Mouse (Mus musculus): ENCODE measurements around the gene Psat1. TPM values are rescaled to one million over a fixed set of nuclear protein-coding genes. Genes with fewer than 3 reads are reported as not detected.

The Psat1 gene
- polyA plus RNA-seq, 1 experiment from 2014 or later, result 121 TPM

- Histone ChIP-seq H3K27ac (replicated peaks; ENCODE audit: low read depth, low read length) (no peak overlapping the region), H3K4me1 (ENCODE audit: control insufficient read depth, insufficient read depth, low read length) (no peaks in the 10 kb centered on the region), H3K9me3 (ENCODE audit: control insufficient read depth, low read length) (no peaks in the 10 kb centered on the region), H3K36me3 (ENCODE audit: control insufficient read depth, insufficient read depth, low read length) (peaks cover 62% of the 10 kb centered on the region), H3K27me3 (replicated peaks; ENCODE audit: control insufficient read depth, insufficient read depth, low read length) (no peaks in the 10 kb centered on the region), H3K9ac (ENCODE audit: low read depth, low read length) (no peak overlapping the region), H3K4me3 (ENCODE audit: low read depth, low read length) (no peak overlapping the region), H3K4me2 (ENCODE audit: low read depth, low read length) (no peak overlapping the region)
- no peak for DNase-seq (ENCODE audit: low spot score)
- 92% methylated on average over 9 of the region's 9 CpGs for WGBS
- ATAC-seq (ENCODE audit: low read depth), result no peak
Measured at GRCm38 (mm10) chr19:15913249-15913997, 33.7 kb downstream of the Psat1 start.

DNA sequence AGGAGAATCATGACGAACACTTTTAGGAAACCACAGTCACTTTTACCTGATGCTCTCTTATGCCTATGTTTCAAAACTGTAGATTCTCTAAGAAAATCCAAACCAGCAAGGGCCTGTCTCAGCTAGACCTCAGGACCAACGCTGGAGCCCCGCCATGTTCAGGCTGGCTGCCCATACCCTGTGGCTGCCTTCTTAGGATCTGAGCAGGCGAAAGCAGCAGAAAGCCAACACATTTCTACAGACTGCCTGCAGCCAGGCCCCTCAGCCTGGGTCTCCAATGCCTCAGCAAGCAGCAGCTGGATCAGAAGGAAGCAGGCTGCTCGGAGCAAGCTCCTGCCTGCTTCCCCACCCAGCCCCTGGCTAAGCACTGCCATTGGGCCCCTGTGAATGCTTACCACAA lies 35.7 kb downstream of the Psat1 start:
- ATAC-seq (ENCODE audit: low read depth) (no peak), DNase-seq (ENCODE audit: low spot score) (peak; percentile 17)
- Histone ChIP-seq H3K4me2 (ENCODE audit: low read depth, low read length) (no peak overlapping the region), H3K9me3 (ENCODE audit: control insufficient read depth, low read length) (no peaks in the 10 kb centered on the region), H3K4me1 (ENCODE audit: control insufficient read depth, insufficient read depth, low read length) (no peaks in the 10 kb centered on the region), H3K4me3 (ENCODE audit: low read depth, low read length) (no peak overlapping the region), H3K27me3 (replicated peaks; ENCODE audit: control insufficient read depth, insufficient read depth, low read length) (no peaks in the 10 kb centered on the region), H3K9ac (ENCODE audit: low read depth, low read length) (no peak overlapping the region), H3K27ac (replicated peaks; ENCODE audit: low read depth, low read length) (no peak overlapping the region), H3K36me3 (ENCODE audit: control insufficient read depth, insufficient read depth, low read length) (peaks cover 62% of the 10 kb centered on the region)
- WGBS, result 83% methylated on average over 5 of the region's 5 CpGs

DNA sequence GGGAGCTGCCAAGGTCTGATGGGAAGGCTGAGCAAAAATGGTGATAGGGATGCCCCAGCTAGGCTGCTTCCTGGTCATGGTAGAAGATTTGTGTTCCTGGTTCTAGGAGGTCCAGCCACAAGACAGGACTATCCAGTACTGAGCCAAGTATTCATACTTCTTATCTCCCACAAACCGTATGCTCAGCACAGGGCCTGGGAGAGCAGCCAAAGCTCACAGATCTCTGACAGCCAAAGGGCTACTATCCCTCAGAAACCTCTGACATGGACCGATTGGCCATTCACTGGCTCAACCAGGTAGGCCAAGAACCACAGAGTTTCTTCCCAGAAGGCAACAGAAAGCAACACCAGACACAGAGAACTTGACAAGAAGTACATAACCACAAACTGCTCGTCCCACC lies 36.1 kb downstream of the Psat1 start:
- H3K4me3 ChIP-seq (ENCODE audit: low read depth, low read length), result no peak overlapping the region
- H3K27ac ChIP-seq (replicated peaks; ENCODE audit: low read depth, low read length), result no peak overlapping the region
- H3K9ac ChIP-seq (ENCODE audit: low read depth, low read length), result no peak overlapping the region
- H3K4me2 ChIP-seq (ENCODE audit: low read depth, low read length), result no peak overlapping the region
- ATAC-seq (ENCODE audit: low read depth) (no peak), DNase-seq (ENCODE audit: low spot score) (no peak)
- 88% methylated on average over 3 of the region's 3 CpGs for WGBS
- H3K27me3 ChIP-seq (replicated peaks; ENCODE audit: control insufficient read depth, insufficient read depth, low read length), result no peaks in the 10 kb centered on the region
- no peaks in the 10 kb centered on the region for H3K4me1 ChIP-seq (ENCODE audit: control insufficient read depth, insufficient read depth, low read length)
- H3K36me3 ChIP-seq (ENCODE audit: control insufficient read depth, insufficient read depth, low read length), result peaks cover 60% of the 10 kb centered on the region
- H3K9me3 ChIP-seq (ENCODE audit: control insufficient read depth, low read length), result no peaks in the 10 kb centered on the region

DNA sequence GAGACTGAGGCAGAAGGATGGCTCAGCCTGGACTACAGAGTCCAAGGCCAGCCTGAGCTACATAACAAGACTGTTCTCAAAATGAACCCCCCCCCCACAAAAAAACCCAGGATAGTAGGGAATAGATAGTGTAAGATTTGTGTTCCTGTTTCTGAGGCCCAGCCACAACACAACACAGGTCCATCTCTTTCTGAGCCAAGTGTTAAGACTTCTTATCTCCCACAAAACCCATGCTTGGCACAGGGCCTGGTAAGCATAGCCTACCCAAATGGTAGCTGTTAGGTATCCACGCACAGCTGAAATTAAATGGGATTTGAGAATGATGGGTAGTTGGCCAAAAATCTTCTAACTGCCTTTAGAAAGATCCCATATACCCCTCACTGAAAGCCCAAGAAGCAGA lies 36.6 kb downstream of the Psat1 start:
- Histone ChIP-seq H3K4me1 (ENCODE audit: control insufficient read depth, insufficient read depth, low read length) (no peaks in the 10 kb centered on the region), H3K9ac (ENCODE audit: low read depth, low read length) (no peak overlapping the region), H3K4me3 (ENCODE audit: low read depth, low read length) (no peak overlapping the region), H3K27ac (replicated peaks; ENCODE audit: low read depth, low read length) (no peak overlapping the region), H3K9me3 (ENCODE audit: control insufficient read depth, low read length) (no peaks in the 10 kb centered on the region), H3K4me2 (ENCODE audit: low read depth, low read length) (no peak overlapping the region), H3K36me3 (ENCODE audit: control insufficient read depth, insufficient read depth, low read length) (peaks cover 63% of the 10 kb centered on the region), H3K27me3 (replicated peaks; ENCODE audit: control insufficient read depth, insufficient read depth, low read length) (no peaks in the 10 kb centered on the region)
- ATAC-seq (ENCODE audit: low read depth) (no peak), DNase-seq (ENCODE audit: low spot score) (no peak)
- 91% methylated on average over 1 of the region's 1 CpGs for WGBS

DNA sequence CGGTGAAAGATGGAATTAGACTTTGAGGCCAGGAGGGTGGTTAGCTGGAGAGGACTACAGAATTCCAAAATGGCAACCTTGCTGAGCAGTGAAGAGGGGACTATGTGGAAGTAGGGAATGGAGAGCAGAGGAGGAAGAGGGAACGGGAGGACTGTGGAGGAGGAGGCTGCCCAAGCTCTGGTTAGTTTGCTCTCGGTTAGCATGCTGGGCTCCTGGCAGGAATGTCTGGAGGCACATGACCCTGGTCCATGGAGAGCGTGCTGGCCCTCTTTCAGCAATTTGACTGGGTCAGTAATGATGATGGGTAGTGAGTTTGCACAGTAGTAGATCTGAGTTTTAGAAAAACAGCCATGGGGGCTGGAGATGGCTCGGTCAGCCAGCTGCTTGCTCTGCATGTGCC lies 39.1 kb downstream of the Psat1 start:
- Histone ChIP-seq H3K9ac (ENCODE audit: low read depth, low read length) (no peak overlapping the region), H3K27me3 (replicated peaks; ENCODE audit: control insufficient read depth, insufficient read depth, low read length) (no peaks in the 10 kb centered on the region), H3K4me3 (ENCODE audit: low read depth, low read length) (no peak overlapping the region), H3K36me3 (ENCODE audit: control insufficient read depth, insufficient read depth, low read length) (peaks cover 51% of the 10 kb centered on the region), H3K4me1 (ENCODE audit: control insufficient read depth, insufficient read depth, low read length) (peaks cover 3% of the 10 kb centered on the region; the same call in 1 of the 2 replicates), H3K9me3 (ENCODE audit: control insufficient read depth, low read length) (no peaks in the 10 kb centered on the region), H3K4me2 (ENCODE audit: low read depth, low read length) (no peak overlapping the region), H3K27ac (replicated peaks; ENCODE audit: low read depth, low read length) (no peak overlapping the region)
- 85% methylated on average over 5 of the region's 5 CpGs for WGBS
- ATAC-seq (ENCODE audit: low read depth) (no peak), DNase-seq (ENCODE audit: low spot score) (no peak)

DNA sequence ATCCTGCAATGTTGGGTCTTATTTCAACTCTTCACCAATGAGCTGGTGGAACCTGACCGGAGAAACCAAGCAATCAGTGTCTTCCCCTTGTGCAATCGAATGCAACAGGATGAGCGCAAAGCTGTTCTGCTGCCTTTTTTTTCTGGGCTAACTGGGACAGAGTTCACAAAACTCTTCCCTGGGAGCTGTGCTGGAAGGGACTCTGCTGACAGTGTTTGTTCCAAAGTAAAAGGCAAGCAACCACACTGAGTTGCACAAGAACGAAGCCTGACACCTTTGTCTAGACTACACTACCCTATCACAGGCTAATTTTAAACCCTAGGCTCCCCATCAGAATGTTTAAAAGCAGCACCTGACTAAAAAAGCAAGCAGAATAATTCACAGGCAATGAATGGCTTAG lies 42.4 kb downstream of the Psat1 start:
- Histone ChIP-seq H3K27me3 (replicated peaks; ENCODE audit: control insufficient read depth, insufficient read depth, low read length) (no peaks in the 10 kb centered on the region), H3K27ac (replicated peaks; ENCODE audit: low read depth, low read length) (no peak overlapping the region), H3K36me3 (ENCODE audit: control insufficient read depth, insufficient read depth, low read length) (peaks cover 40% of the 10 kb centered on the region), H3K9ac (ENCODE audit: low read depth, low read length) (no peak overlapping the region), H3K4me3 (ENCODE audit: low read depth, low read length) (no peak overlapping the region), H3K4me1 (ENCODE audit: control insufficient read depth, insufficient read depth, low read length) (peaks cover 3% of the 10 kb centered on the region; the same call in 1 of the 2 replicates), H3K4me2 (ENCODE audit: low read depth, low read length) (no peak overlapping the region), H3K9me3 (ENCODE audit: control insufficient read depth, low read length) (no peaks in the 10 kb centered on the region)
- DNase-seq (ENCODE audit: low spot score) (peak; percentile 11), ATAC-seq (ENCODE audit: low read depth) (no peak)
- WGBS, result 80% methylated on average over 4 of the region's 4 CpGs

- ATAC-seq (ENCODE audit: low read depth) (no peak; the same call in 1 of the 2 replicates), DNase-seq (ENCODE audit: low spot score) (peak; percentile 40)
- WGBS, result 43% methylated on average over 18 of the region's 20 CpGs
- no peaks in the 10 kb centered on the region for H3K27me3 ChIP-seq (replicated peaks; ENCODE audit: control insufficient read depth, insufficient read depth, low read length)
- H3K36me3 ChIP-seq (ENCODE audit: control insufficient read depth, insufficient read depth, low read length), result peaks cover 32% of the 10 kb centered on the region
- H3K9me3 ChIP-seq (ENCODE audit: control insufficient read depth, low read length), result no peaks in the 10 kb centered on the region
- H3K4me2 ChIP-seq (ENCODE audit: low read depth, low read length), result peak overlapping the region; percentile 15; the same call in 1 of the 2 replicates
- no peak overlapping the region for H3K9ac ChIP-seq (ENCODE audit: low read depth, low read length)
- peaks cover 3% of the 10 kb centered on the region; the same call in 1 of the 2 replicates for H3K4me1 ChIP-seq (ENCODE audit: control insufficient read depth, insufficient read depth, low read length)
- no peak overlapping the region for H3K27ac ChIP-seq (replicated peaks; ENCODE audit: low read depth, low read length)
- H3K4me3 ChIP-seq (ENCODE audit: low read depth, low read length), result no peak overlapping the region
Measured at GRCm38 (mm10) chr19:15903508-15904480, 43.3 kb downstream of the Psat1 start.

DNA sequence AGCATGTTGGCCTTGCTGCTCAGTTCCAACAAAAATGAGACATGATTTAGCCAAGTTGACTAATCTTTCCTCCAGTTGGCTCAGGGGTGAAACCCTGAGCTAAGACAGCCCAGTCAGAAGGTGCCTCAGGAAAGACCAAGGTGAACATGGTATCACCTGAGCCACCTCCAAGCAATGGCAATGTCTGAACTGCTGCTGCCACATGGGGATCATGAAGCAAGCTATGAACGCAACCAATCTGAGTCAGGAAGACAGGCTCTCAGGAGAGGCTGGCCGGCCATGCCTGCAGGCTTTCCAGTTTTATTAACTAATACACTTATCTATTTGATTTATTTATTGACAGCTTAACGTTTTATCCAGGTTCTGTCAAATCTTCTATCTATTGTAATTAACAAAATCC lies 51.5 kb downstream of the Psat1 start:
- H3K27me3 ChIP-seq (replicated peaks; ENCODE audit: control insufficient read depth, insufficient read depth, low read length), result no peaks in the 10 kb centered on the region
- H3K4me1 ChIP-seq (ENCODE audit: control insufficient read depth, insufficient read depth, low read length), result no peaks in the 10 kb centered on the region
- H3K9me3 ChIP-seq (ENCODE audit: control insufficient read depth, low read length), result no peaks in the 10 kb centered on the region
- no peak overlapping the region for H3K9ac ChIP-seq (ENCODE audit: low read depth, low read length)
- H3K4me3 ChIP-seq (ENCODE audit: low read depth, low read length), result no peak overlapping the region
- 84% methylated on average over 3 of the region's 3 CpGs for WGBS
- ATAC-seq (ENCODE audit: low read depth) (no peak), DNase-seq (ENCODE audit: low spot score) (no peak)
- H3K27ac ChIP-seq (replicated peaks; ENCODE audit: low read depth, low read length), result no peak overlapping the region
- H3K4me2 ChIP-seq (ENCODE audit: low read depth, low read length), result no peak overlapping the region
- no peaks in the 10 kb centered on the region for H3K36me3 ChIP-seq (ENCODE audit: control insufficient read depth, insufficient read depth, low read length)
